Mouse (Mus musculus) spleen, postnatal 10 days (tissue): Measurements from ENCODE around the gene Fry.

Source experiments
- DNase-seq, 2 experiments: peaks; one replicate each; pipeline ENCODE4 v3.0.0; 2021 to 2022; ENCODE audit warnings: low spot score in 2 of 2

Fry gene

GRCm38 (mm10) chr5:150171562-150171961 lies 53.1 kb downstream of the Fry start:
- DNase-seq, result no peak

GRCm38 (mm10) chr5:150173869-150174268 lies 55.4 kb downstream of the Fry start:
- no peak for DNase-seq

- DNase-seq, result no peak
These were observed 56.5 kb downstream of the Fry start for GRCm38 (mm10) chr5:150174950-150175349.

- no peak for DNase-seq
These were observed 58.0 kb downstream of the Fry start for GRCm38 (mm10) chr5:150176251-150177015.

GRCm38 (mm10) chr5:150177757-150178156 lies 59.3 kb downstream of the Fry start:
- no peak for DNase-seq

- no peak for DNase-seq
These were observed 59.9 kb downstream of the Fry start for GRCm38 (mm10) chr5:150178194-150178801.

GRCm38 (mm10) chr5:150180985-150181607 lies 62.7 kb downstream of the Fry start:
- no peak for DNase-seq

- DNase-seq, result no peak
These were observed 66.5 kb downstream of the Fry start for GRCm38 (mm10) chr5:150184959-150185358.

GRCm38 (mm10) chr5:150186121-150186520 lies 67.7 kb downstream of the Fry start:
- DNase-seq, result no peak

- no peak for DNase-seq
These were observed 68.2 kb downstream of the Fry start for GRCm38 (mm10) chr5:150186676-150187075.

GRCm38 (mm10) chr5:150188031-150188430 lies 69.6 kb downstream of the Fry start:
- no peak for DNase-seq

GRCm38 (mm10) chr5:150190454-150191358 lies 72.3 kb downstream of the Fry start:
- DNase-seq, result no peak

GRCm38 (mm10) chr5:150195514-150196210 lies 77.2 kb downstream of the Fry start:
- peak in 1 of 2 experiments; percentile 63 for DNase-seq

GRCm38 (mm10) chr5:150196211-150196585 lies 77.8 kb downstream of the Fry start:
- peak in 1 of 2 experiments; percentile 46 for DNase-seq

GRCm38 (mm10) chr5:150196881-150197311 lies 78.5 kb downstream of the Fry start:
- DNase-seq, result no peak

GRCm38 (mm10) chr5:150206749-150207148 lies 88.3 kb downstream of the Fry start:
- no peak for DNase-seq

GRCm38 (mm10) chr5:150207596-150207995 lies 89.2 kb downstream of the Fry start:
- DNase-seq, result no peak

- no peak for DNase-seq
These were observed 89.6 kb downstream of the Fry start for GRCm38 (mm10) chr5:150208009-150208408.

- DNase-seq, result no peak
These were observed 95.6 kb downstream of the Fry start for GRCm38 (mm10) chr5:150214081-150214480.

GRCm38 (mm10) chr5:150216066-150216465 lies 97.6 kb downstream of the Fry start:
- no peak for DNase-seq

- DNase-seq, result no peak
These were observed 101.0 kb downstream of the Fry start for GRCm38 (mm10) chr5:150219457-150219856.
